2 mouse cellular contexts compared by ENCODE assay signal in the genomic region with DNA sequence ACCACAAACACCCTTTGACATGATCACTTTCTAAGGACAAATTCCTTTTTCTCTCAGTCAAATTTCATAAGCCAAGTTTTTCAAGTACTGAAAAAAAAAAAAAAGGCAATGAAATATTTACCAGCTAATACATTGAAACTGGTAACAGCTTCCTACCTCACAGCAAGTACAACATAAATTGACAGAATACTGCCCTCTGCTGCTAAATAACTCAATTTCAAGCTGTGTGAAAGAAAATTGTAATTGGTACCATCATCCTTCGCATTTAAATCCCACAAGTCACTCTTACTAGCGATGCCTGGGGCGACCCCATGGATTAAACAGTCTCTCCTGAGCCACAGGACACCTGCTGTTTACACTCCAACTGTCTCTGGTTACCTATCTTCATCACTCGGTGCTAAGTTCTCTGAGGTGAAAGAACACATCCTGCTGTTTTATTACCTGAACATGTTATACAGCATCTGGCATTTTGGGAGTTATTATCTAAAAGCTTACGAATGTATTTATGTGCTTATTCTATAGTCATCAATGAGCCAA.
TF ChIP-seq lines count a peak whose summit lies in the region.

No protein-coding gene starts in this region.

TF ChIP-seq in CH12.LX, 34 proteins besides CTCF, POLR2A, EP300 and RAD21 (continued from another document):
- no peak for TF ChIP-seq KAT2A (IDR thresholded peaks at IDR 0.05; ENCODE audit: insufficient replicate concordance, low read length)

TF ChIP-seq in MEL, 35 proteins besides CTCF, POLR2A, EP300 and RAD21 (continued from another document):
- TF ChIP-seq UBTF (IDR thresholded peaks at IDR 0.05; ENCODE audit: borderline replicate concordance, insufficient read depth, low read depth, low read length) (no peak), MXI1 (IDR thresholded peaks at IDR 0.05; ENCODE audit: low read depth, low read length) (no peak), SMC3 (IDR thresholded peaks at IDR 0.05; ENCODE audit: low read depth, low read length) (peak; percentile 36), ZNF384 (IDR thresholded peaks at IDR 0.05; ENCODE audit: low read depth, low read length) (peak; percentile 22; the same call in 1 of the 2 replicates)
